Mouse (Mus musculus) urinary bladder, adult 18-20 months (tissue): ENCODE data around the gene Rnf225.
A peak's percentile ranks its signal among the peaks of the same experiment; 100 is the strongest.
"Not testable (repeated sequence)": the region's sequence is repeated elsewhere in the genome, so short reads cannot be mapped to it uniquely, and the experiment has no call there.

Experiments used
- DNase-seq, 2 experiments: peaks; one replicate each; pipeline ENCODE4 v3.0.0; 2022; ENCODE audit warnings: low spot score in 2 of 2, mixed read lengths in 2 of 2

Rnf225 gene

DNA sequence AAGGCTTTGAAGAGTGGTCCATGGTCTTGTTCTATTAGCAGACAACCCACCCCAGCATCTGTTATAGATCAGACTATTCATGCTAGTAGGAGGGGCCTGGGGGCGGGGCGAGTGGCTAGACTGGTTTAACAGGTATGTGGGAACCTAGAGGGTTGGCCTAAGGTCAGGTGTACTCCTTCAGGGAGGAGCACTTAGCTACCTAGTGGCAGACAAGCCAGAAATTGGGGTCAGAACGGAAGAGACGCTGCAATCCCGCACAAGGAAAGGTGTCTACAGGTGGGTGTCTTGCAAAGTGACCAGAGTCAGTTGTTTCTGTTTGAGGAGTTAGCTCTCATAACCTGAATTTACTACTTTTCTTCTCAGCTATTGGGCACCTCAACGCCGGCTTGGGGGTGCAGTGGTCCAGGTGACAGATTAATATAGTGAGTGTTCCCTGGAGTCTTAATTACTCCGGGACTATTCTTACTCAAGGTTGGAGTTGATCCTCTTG lies at the start of gene Rnf225:
Rnf225 (plus strand) TSS at position 226 of the 490 bp plus-strand sequence.
- DNase-seq: peak; percentile 78 to 82

DNA sequence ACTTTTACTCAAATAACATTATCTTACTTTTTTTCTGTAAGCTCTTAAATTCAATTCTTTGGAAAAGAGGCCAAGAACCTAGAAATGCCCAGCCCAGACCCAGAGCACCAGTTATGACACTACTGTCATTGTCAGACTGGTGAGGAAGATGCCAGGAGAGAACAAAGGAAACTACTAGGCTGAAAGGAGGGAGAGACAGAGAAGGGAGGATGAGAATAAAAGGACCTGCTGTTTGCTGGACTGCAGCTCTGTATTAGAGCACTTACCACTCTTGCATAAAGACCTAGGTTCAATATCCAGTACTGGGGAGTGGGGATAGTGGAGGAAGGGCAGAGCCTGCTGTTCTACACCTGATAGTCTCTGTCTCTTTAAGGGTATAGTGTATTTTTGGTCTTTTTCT lies 47.2 kb upstream of the Rnf225 start:
- DNase-seq: no peak

DNA sequence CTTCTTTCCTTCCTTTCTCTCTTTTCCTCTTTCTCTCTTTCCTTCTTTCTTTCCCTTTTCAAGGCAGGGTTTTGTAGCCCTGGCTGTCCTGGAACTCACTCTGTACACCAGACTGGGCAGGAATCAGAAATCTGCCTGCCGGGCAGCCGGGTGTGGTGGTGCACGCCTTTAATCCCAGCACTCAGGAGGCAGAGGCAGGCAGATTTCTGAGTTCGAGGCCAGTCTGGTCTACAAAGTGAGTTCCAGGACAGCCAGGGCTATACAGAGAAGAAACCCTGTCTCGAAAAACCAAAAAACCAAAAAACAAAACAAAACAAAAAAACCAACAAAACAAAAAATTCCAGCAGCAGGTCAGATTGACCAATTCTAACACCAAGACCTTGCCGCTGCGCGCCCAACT lies 46.7 kb upstream of the Rnf225 start:
- DNase-seq: not testable (repeated sequence)

DNA sequence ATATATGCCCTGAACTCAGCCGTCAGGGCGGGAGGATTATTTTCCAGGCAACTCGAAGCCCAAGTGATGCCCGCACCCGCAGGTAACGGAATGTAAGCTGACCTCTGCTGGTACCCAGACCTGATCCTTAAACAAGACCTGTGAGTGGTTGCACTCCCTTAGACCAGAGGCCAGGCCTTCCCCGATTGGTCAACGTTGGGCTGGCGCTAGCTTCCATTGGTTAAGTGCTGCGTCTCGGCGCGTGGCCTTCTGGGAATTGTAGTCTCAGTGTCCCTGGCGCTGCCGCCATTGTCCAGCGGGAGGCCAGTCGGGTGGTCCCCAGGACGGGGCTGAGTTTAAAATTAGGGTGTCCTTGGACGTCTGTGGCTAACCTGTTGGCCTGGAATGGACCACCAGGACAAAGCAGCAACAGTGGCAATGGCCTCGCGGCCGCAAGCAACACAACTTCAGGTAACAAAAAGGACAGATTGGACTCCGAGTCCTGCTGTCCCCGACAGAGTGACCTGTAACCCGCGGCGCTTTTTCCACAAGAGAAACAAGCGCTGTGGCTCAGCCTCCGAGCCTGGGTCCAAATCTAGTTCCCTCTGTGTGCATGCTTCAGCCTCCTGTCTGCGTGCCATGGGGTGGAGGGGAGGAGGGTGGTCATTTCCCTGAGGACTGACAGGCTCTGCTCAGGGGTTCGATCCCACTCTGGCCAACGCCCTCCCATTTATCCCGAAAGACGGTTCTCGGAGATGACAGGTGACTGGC lies 46.1 kb upstream of the Rnf225 start, which contains the start of gene Zfp128:
Zfp128 (plus strand) TSS at position 267 of the 750 bp plus-strand sequence.
- DNase-seq: peak; percentile 89 to 92

DNA sequence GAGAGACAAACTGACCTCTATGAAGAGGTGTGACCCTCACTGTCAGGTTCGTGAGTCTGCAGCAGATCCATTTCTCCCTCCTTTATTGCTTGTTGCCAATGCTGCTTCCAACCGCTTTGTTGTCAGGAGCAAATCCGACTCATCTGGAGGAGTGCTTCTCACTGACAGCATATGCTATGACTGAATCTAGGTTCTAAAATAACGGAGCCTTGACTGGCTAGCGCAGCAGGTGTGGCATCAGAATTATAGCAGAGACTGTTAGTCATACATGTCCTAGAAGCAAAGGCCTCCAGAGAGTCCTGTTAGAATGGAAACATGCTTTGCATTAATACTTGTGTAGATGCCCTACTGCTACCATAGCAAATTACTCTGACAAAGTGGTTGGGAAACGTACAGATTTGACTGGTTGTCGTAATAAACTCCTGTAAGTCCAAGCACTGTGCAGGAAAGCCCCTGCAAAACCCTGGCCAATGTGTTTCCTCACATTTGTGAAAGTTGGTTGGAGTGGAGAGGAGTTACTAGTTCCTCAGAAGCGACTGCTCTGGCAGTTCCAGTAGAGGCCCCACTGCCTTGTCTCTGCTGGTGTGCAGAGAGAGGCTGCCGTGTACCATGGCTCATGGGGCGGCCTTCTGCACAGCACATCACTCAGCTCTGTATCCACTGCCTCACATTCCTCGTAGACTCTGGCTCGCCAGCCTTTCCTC lies 40.5 kb upstream of the Rnf225 start:
- no peak for DNase-seq

DNA sequence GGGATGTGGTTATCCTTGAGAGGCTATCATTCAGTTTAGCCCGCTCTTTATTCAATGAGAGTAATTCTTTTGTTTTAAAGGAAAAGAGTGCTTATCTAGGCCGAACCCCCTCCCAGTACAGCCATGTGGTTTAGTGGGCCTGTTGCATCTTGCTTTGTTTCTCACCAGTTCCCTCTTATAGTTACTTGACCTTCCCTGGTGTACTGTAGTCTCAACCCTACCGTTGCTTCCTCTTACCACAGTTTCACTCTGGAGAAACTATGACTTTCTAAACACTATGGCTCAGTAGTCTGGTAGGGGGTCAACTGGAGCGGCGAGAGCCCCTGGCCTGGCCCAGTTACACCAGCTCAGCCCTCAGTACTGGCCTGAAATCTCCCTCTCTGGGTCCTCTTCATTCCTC lies 39.6 kb upstream of the Rnf225 start:
- no peak for DNase-seq

DNA sequence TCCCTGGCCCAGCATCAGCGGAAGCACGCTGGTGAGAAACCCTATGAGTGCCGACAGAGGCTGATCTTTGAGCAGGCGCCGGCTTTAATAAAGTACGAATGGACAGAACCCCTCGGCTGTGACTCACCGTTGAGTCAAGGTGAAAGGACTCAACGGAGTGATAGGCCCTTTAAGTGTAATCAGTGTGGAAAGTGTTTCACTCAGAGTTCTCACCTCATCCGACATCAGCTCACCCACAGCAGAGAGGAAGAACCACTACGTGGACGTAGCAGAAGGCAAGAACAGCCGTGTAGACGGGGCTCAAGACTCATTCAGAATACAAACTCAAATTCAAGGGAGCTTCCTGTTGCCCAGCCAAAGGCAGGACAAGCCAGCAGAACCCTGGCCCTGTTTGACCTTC lies 36.3 kb upstream of the Rnf225 start:
- DNase-seq: no peak

DNA sequence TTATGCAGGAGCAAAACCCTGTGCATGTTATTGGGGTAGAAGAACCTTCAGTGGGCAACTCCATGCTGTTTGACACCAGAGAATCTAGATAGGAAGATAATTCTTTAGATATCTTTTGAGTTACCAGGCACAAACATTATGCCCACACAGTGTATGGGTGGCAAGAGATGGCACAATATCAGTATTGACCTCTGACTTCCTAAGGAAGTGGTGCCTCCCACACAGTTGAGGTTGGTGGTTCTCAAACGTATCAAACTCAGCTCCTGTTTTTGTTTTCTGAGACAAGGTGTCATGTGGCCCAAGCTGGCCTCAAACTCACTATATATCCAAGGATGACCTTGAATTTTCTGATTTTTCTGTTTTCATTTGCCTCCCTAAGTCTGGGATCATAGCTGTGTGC lies 35.9 kb upstream of the Rnf225 start:
- no peak for DNase-seq

DNA sequence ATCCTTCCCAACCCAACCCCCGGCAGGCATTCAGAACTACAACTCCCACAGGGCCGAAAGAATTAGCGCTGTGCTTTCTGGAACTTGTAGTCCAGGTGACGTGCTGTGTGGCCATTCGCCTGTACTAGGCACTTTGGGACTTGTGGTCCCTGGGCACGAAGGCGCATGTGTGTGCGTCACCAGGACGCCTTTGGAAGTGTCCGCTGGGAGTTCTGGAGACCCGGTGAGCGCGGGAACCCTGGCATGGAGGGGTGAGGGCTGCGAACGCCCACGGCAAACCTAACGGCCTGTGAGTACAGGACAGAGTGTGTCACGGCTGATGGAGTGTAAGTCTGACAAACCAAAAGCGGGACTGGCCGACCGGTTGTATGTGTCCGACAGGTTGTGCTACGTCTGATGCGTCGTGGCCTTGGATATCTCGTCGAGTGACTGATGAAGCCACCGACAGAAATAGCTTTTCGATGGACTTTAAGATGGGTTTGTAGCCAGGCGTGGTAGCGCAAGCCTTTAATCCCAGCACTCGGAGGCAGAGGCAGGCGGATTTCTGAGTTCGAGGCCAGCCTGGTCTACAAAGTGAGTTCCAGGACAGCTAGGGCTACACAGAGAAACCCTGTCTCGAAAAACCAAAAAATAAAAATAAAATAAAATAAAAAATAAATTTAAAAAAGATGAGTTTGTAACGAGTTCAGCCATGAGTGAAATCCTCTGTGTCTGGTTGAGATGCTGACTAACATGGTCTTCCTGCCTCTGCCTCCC lies 29.4 kb upstream of the Rnf225 start, which contains the start of gene Zscan22:
Zscan22 (plus strand) TSS at position 161 of the 756 bp plus-strand sequence.
- peak; percentile 84 to 89 for DNase-seq

DNA sequence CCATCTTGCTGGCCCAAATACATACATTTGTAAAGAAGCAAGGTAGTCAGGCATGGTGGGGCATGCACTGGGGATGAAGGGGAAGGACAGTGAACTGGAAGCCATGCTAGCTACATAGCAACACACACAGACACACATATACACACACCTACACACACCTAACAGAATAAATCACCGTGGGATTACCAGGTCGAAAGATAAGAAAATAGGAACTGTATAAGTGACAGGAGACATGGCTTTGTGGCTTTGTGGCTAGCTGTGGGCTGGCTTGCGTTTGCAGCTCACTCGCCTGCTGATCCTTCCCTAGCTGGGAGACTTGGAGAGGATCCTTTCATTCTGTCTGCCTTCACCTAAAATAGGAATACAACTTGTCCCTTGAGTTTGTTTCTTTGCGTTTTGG lies 25.7 kb upstream of the Rnf225 start:
- DNase-seq: no peak

DNA sequence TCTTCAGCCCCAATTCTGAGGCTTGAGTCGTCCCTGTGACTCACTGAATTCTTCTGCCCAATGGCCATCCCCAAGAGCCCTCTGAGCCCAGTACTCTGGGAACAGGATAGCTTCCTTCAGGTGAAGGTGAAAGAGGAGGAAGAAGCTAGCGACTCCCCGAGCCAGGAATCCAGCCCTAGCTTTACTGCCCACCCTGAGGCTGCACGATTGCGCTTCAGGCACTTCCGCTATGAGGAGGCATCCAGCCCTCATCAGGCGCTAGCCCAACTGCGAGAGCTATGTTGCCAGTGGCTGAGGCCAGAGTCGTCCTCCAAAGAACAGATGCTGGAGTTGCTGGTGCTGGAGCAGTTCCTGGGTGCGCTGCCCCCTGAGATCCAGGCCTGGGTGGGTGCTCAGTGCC lies 23.6 kb upstream of the Rnf225 start:
- no peak for DNase-seq

DNA sequence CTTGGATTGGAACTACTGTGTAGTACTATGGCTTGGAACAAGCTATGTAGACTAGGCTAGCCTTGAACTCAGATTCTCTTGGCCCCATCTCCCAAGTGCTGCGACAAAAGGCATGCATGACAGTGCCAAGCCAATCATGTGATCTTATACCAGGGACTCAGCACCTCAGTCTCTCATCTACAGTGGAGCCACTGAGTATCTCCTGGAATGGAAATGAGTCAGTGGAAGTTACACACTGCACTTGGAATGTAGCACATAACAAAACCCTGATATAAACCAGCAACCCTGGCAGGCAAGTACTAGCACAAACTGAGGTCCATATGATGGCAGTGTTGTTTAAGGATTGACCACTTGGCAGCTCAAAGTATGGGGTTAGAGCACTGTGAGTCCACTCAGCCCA lies 22.1 kb upstream of the Rnf225 start:
- DNase-seq: no peak

DNA sequence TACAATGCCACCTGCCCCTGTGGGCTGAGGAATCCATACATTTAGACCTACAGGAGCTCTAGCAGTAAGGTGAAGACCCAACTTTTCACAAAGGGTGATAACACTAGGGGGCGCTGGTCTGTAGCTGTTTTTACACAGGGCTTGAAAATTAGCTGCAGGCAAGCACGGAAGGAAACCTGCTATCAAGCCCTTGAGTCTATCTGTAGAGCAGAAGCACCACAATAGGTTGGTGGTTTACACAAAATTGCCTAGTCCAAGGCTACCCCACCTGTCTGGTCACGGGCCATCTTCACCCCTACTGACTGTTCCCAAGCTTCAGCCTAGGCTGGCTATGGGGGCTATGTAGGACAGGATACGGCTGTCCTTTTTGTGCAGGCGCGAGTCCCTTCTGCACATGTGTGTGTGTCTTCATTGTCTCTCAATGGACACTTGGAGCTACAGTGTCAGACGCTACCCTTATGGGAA lies 17.7 kb upstream of the Rnf225 start:
- peak; percentile 54 to 57 for DNase-seq

DNA sequence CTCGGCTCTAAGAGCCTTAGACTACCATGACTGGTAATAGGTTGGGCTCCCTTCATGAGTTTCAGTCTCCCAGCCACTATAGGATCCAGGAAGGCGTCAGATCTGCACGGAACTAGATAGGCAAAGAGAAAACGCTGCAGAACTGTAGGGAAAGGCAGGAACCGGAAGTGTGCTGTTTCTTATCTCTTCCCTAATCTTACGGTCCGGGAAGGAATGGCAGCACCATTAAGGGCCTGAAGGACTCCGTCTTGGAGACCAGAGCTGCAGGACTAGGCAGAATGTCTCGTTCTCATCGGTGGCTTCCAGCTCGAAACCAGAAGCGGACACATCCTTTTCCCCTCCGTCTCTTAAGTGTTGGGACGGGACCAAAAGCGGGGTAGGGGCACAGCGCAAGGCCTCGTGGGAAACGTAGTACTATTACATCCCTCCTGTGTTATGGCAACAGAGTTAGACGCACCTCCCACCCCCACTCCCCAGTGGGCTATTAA lies 17.0 kb upstream of the Rnf225 start:
- DNase-seq: peak; percentile 26 to 46

DNA sequence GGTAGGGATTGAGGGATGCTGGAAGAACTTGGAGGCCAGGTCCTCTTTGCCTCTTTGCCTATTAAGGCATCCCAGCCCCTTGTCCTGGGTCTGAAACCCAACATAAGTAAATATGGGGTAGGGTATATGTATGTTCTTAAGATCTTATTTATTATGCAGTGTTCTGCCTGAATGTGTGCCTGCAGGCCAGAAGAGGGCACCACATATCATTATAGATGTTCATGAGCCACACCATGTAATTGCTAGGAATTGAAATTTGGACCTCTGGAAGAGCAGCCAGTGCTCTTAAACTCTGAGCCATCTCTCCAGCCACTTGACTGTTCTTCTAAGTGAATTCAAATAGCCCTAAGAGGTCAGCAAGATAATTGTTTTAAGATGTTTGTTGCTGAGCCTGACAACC lies 13.7 kb upstream of the Rnf225 start:
- no peak for DNase-seq

DNA sequence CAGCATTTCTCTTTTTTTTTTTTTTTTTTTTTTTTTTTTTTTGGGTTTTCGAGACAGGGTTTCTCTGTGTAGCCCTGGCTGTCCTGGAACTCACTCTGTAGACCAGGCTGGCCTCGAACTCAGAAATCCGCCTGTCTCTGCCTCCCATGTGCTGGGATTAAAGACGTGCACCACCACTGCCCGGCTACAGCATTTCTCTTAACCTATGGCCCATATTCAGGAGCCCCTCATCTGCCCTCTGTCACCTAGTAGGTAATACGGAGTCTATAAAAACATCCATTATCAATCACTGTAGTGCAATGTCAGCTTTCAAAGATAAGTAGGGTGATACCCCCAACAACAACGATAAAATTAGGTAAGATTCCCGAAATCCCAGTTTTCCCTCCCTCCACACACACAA lies 6.7 kb upstream of the Rnf225 start:
- DNase-seq: not testable (repeated sequence)

DNA sequence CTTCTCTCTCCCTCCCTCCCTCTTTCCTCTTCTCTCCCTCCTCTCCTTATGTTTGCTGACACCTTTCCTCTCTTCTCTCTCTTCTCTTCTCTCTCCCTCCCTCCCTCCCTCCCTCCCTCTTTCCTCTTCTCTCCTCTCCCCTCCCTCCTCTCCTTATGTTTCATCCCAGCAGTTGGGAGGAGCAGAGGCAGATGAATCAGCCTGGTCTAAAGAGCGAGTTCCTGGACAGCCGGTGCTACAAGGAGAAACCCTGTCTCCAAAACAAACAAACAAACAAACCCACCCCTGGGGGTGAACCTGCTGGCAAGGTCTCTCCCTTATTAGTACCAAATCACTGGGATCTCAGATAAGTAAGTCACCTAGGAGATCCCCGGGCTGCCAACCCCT lies 5.9 kb upstream of the Rnf225 start:
- no peak for DNase-seq

DNA sequence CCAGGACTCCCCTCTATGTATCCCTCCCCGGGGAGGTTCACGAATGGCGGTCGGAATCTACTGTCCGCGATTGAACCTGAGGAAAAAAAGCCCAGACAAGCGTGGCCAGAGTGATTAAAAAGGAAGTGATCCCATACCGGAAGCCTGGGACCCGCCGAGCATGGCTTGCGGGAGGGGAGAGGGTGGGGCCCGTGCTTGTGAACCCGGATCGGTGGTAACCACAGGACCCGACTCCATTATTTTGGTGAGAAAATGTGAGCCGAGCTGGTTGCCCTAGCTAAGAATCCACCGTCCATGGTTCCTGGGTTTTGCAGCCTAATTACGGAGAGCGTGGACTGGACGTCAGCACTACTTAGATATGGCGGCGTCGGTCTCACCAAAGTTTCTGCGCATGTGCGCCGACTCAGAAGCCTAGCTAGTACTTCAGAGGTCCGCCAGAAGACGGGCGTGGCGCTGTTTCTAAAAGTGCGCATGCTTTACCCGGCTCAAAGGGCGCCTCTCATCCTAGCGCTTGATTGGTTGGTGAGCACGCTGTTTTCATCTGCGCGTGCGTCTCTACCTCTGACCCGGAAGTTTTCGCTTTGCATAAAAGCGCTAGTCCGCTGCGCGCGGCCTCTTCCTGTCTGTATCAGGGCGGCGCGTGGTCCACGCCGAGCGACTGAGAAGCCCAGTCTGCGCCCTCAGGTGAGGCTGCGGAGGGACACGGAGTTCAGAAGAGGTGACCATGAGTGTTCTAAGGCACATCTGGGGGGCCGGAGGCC lies 5.3 kb upstream of the Rnf225 start, which contains the start of gene Rps5:
Rps5 (plus strand) TSS at position 586 of the 761 bp plus-strand sequence.
- DNase-seq: peak; percentile 95 to 98

DNA sequence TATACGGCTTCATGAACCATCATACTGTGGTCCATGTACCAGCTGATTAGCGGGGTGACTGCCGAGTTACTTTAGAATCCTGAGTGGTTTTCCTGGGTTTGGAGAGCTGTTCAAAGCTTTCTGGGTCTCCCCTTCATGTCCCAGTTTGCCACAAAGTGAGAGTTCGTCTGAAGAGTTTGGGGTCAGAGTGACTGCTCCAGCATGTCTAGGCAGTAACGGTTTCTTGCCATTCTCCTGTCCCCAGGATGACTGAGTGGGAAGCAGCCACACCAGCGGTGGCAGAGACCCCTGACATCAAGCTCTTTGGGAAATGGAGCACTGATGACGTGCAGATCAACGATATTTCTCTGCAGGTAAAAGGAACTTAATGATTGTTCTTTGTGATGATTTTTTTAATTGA lies 4.5 kb upstream of the Rnf225 start:
- DNase-seq: no peak

DNA sequence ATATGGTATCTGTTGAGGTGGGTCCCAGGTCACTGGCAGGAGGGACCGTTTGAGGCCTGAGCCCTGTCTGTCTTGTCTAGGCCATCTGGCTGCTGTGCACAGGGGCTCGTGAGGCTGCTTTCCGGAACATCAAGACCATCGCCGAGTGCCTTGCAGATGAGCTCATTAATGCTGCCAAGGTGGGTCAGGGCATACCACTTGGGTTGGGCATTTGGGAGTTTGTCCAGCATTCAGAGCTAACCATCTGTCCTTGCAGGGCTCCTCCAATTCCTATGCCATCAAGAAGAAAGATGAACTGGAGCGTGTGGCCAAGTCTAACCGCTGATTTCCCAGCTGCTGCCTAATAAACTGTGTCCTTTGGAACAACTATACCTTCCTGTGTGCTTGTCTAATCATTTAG lies 900 bp upstream of the Rnf225 start:
- no peak for DNase-seq
